Comparison of ENCODE assay signal across 9 mouse cellular contexts in the genomic region with DNA sequence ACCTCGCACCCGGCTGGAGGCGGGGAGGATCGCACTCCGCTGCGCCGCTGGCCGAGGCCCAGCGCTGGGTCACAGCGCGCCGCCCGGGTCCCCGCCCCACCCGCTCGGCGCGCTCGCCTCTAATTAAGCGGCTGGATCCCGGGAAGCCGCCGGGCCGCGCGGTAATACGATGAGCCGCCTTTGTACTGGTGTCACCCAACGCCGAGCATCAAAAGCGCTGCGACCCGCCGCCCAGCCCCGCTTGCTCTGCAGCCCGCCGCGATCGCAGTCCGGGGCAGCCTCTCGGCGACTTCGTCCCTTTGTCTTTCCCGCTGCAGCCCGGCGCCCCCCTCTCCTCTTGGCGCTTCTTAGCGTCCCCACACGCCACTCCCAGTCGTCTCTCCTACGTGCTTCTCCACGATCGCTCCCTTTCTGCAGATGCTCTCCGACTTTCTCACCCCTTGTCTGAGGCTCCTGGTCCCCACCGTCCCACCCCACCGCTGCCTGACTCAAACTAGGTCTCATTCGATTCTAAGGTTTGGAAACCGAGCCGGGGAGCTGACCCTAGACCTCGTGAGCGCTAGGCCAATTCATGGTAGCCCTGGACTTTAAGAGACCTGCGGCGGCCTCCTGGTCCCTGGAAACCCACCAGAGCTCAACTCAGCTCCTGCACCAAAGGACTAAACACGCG. TPM values are rescaled to one million over a fixed set of nuclear protein-coding genes. Genes with fewer than 3 reads are reported as not detected.
DNase-seq lines count a peak whose midpoint lies in the region; ATAC-seq and TF ChIP-seq lines count a peak whose summit lies in the region.
"Had no signal": no experiment of that assay in that cellular context is flagged by ENCODE, and none has a peak within 500 bp of the region (broad histone marks: within the 10 kb centered on the region; RNA-seq: fewer than 3 reads in every experiment).

No protein-coding gene starts in this region.

- no peak for ATAC-seq in liver, postnatal 0 days
- ATAC-seq in erythroid progenitor cell, adult 5-6 weeks (replicated peaks; ENCODE audit: low FRiP score, poor library complexity, severe bottlenecking): no peak

- 2% methylated on average over 63 of the region's 65 CpGs for WGBS in liver, postnatal 0 days (ENCODE audit: insufficient replicate concordance)

- H3K27me3 ChIP-seq in liver, postnatal 0 days (ENCODE audit: insufficient read depth, low read length): peaks cover 93% of the 10 kb centered on the region

- peak overlapping the region; percentile 40 for H3K27ac ChIP-seq in gastrocnemius, adult 2 months
- H3K27ac ChIP-seq in liver, postnatal 0 days (ENCODE audit: low read depth): no peak overlapping the region

- no peak overlapping the region for H3K4me2 ChIP-seq in liver, postnatal 0 days (ENCODE audit: low read depth, low read length)

- no peak for TF ChIP-seq EP300 in liver, postnatal 0 days (IDR thresholded peaks at IDR 0.05; ENCODE audit: low read depth)

- DNase-seq in gastrocnemius, adult 2 months: peak; percentile 80
- no peak for DNase-seq in gastrocnemius, adult 8-10 months (ENCODE audit: low spot score in 2 of 2)
- DNase-seq in ZHBTc4 (ENCODE audit: low read depth, low spot score): peak; percentile 80
- peak; percentile 18 for DNase-seq in heart, postnatal 14 days
- DNase-seq in liver, postnatal 0 days: no peak
- DNase-seq in frontal cortex, postnatal 10 days (ENCODE audit: low spot score in 2 of 2): no peak
- DNase-seq in cerebellum, adult 11-12 months: no peak

- intact Hi-C loops in gastrocnemius, adult 2 months (cut with DNase I): no loop called here
- intact Hi-C loops in heart, postnatal 14 days (cut with DNase I): no loop called here

- no peak for TF ChIP-seq CTCF in gastrocnemius, adult 2 months (IDR thresholded peaks at IDR 0.05)
- TF ChIP-seq CTCF in liver, postnatal 0 days (IDR thresholded peaks at IDR 0.05; ENCODE audit: low read depth): no peak

- no peaks in the 10 kb centered on the region for H3K9me3 ChIP-seq in liver, postnatal 0 days (ENCODE audit: low read length)

- H3K9ac ChIP-seq in liver, postnatal 0 days (replicated peaks): no peak overlapping the region

- H3K36me3 ChIP-seq in liver, postnatal 0 days (replicated peaks; ENCODE audit: insufficient read depth, low read length): no peaks in the 10 kb centered on the region

- peak overlapping the region; percentile 69 for H3K4me3 ChIP-seq in gastrocnemius, adult 2 months
- H3K4me3 ChIP-seq in liver, postnatal 0 days (ENCODE audit: low read depth, low read length): 0 out of 2 replicates have a peak overlapping the region, but pooled peaks have one; percentile 2

- no peaks in the 10 kb centered on the region for H3K4me1 ChIP-seq in liver, postnatal 0 days (ENCODE audit: insufficient read depth)

RNA-seq across cellular contexts. Expression of a gene that starts 11.7 kb away (rescaled TPM):
- 1 to 10 TPM; 1.8 to 1.9 TPM for total RNA-seq in gastrocnemius, adult 2 months (2021)
- 1 to 10 TPM in 1 of 4 experiments, under 1 TPM in 3; 0.54 to 1.1 (median 0.92) TPM for total RNA-seq in gastrocnemius, adult 8-10 months (2022)
- not detected for total RNA-seq in heart, postnatal 14 days (2021)
- polyA plus RNA-seq in liver, postnatal 0 days (2015; fragmentation: Nextera tagmentation; extraction: Ambion mirVana): not detected in 2 replicates
- not detected in 2 replicates for total RNA-seq in erythroid progenitor cell, adult 5-6 weeks (2015; ENCODE audit: low replicate concordance)
- not detected in 2 replicates for total RNA-seq in erythroid progenitor cell, adult 5-6 weeks (2017; ENCODE audit: low replicate concordance)
- polyA plus RNA-seq: cortical plate, adult 2 months had no signal

Comparison
In these comparisons a context has a peak if more than half of its experiments do, and no peak if none do; other contexts are left out.
1. DNase-seq: peak in gastrocnemius, adult 2 months (single experiment), ZHBTc4 (single experiment) and heart, postnatal 14 days (2 of 2); none in gastrocnemius, adult 8-10 months (0 of 2), liver, postnatal 0 days (single experiment), frontal cortex, postnatal 10 days (0 of 2) and cerebellum, adult 11-12 months (single experiment).